Mouse (Mus musculus) megakaryocyte, embryonic 14.5 days (primary cell): ENCODE measurements around the gene Tulp2.

Experiments
- FLI1 ChIP-seq: IDR thresholded peaks from 2 replicates; pipeline ENCODE4 v1.6.1; 2012; ENCODE audit warnings: low read length, inconsistent platforms, mixed read lengths
- GATA1 ChIP-seq: IDR thresholded peaks from 3 replicates; pipeline ENCODE4 v1.6.1; 2012; ENCODE audit warnings: mixed read lengths, low read length, inconsistent platforms, borderline replicate concordance

- no peak for TF ChIP-seq GATA1
- TF ChIP-seq FLI1, result no peak
Observed at GRCm38 (mm10) chr7:45537602-45538001, 55.9 kb downstream of the Tulp2 start.
